Mouse (Mus musculus): ENCODE measurements around the gene Smoc1.
A peak's percentile ranks its signal among the peaks of the same experiment; 100 is the strongest.

The Smoc1 gene

GRCm38 (mm10) chr12:81024407-81024806, 2.2 kb upstream of the Smoc1 start:
- DNase-seq (ENCODE audit: extremely low spot score, low read depth, low spot score) = no peak

GRCm38 (mm10) chr12:81024993-81025392, 1.6 kb upstream of the Smoc1 start:
- DNase-seq (ENCODE audit: extremely low spot score, low read depth, low spot score) = no peak

GRCm38 (mm10) chr12:81026995-81027942, 661 bp downstream of the Smoc1 start:
- no peak for DNase-seq (ENCODE audit: extremely low spot score, low read depth, low spot score)

- DNase-seq (ENCODE audit: extremely low spot score, low read depth, low spot score) = peak; percentile 66
Observed at GRCm38 (mm10) chr12:81028291-81028920, 1.8 kb downstream of the Smoc1 start.

GRCm38 (mm10) chr12:81029731-81030130, 3.1 kb downstream of the Smoc1 start:
- no peak for DNase-seq (ENCODE audit: extremely low spot score, low read depth, low spot score)

GRCm38 (mm10) chr12:81031579-81031978, 5.0 kb downstream of the Smoc1 start:
- no peak for DNase-seq (ENCODE audit: extremely low spot score, low read depth, low spot score)

- DNase-seq (ENCODE audit: extremely low spot score, low read depth, low spot score) = no peak
Observed at GRCm38 (mm10) chr12:81033389-81034041, 6.9 kb downstream of the Smoc1 start.

GRCm38 (mm10) chr12:81034042-81034417, 7.4 kb downstream of the Smoc1 start:
- DNase-seq (ENCODE audit: extremely low spot score, low read depth, low spot score) = no peak

GRCm38 (mm10) chr12:81035850-81036249, 9.2 kb downstream of the Smoc1 start:
- no peak for DNase-seq (ENCODE audit: extremely low spot score, low read depth, low spot score)

GRCm38 (mm10) chr12:81043616-81044015, 17.0 kb downstream of the Smoc1 start:
- DNase-seq (ENCODE audit: extremely low spot score, low read depth, low spot score) = no peak

GRCm38 (mm10) chr12:81046926-81047325, 20.3 kb downstream of the Smoc1 start:
- DNase-seq (ENCODE audit: extremely low spot score, low read depth, low spot score) = no peak

GRCm38 (mm10) chr12:81049661-81050060, 23.1 kb downstream of the Smoc1 start:
- no peak for DNase-seq (ENCODE audit: extremely low spot score, low read depth, low spot score)

GRCm38 (mm10) chr12:81055000-81055705, 28.5 kb downstream of the Smoc1 start:
- DNase-seq (ENCODE audit: extremely low spot score, low read depth, low spot score) = no peak

- no peak for DNase-seq (ENCODE audit: extremely low spot score, low read depth, low spot score)
Observed at GRCm38 (mm10) chr12:81055811-81056210, 29.2 kb downstream of the Smoc1 start.

- DNase-seq (ENCODE audit: extremely low spot score, low read depth, low spot score) = no peak
Observed at GRCm38 (mm10) chr12:81057619-81058018, 31.0 kb downstream of the Smoc1 start.

- no peak for DNase-seq (ENCODE audit: extremely low spot score, low read depth, low spot score)
Observed at GRCm38 (mm10) chr12:81058561-81058960, 32.0 kb downstream of the Smoc1 start.

GRCm38 (mm10) chr12:81061831-81062361, 35.3 kb downstream of the Smoc1 start:
- no peak for DNase-seq (ENCODE audit: extremely low spot score, low read depth, low spot score)

GRCm38 (mm10) chr12:81063336-81063955, 36.8 kb downstream of the Smoc1 start:
- no peak for DNase-seq (ENCODE audit: extremely low spot score, low read depth, low spot score)

GRCm38 (mm10) chr12:81074139-81074538, 47.5 kb downstream of the Smoc1 start:
- no peak for DNase-seq (ENCODE audit: extremely low spot score, low read depth, low spot score)

- DNase-seq (ENCODE audit: extremely low spot score, low read depth, low spot score) = no peak
Observed at GRCm38 (mm10) chr12:81074941-81075340, 48.3 kb downstream of the Smoc1 start.

Measured in hindlimb bud, embryonic 11.5 days (tissue).